Mouse (Mus musculus) myocyte (in vitro differentiated cells): Measurements from ENCODE around the gene Agpat3.

Experiments
- CEBPB ChIP-seq: IDR thresholded peaks from 2 replicates; pipeline ENCODE4 v1.6.1; 2011; ENCODE audit warnings: mild to moderate bottlenecking, moderate library complexity; ENCODE audit not compliant: poor library complexity, insufficient read depth, severe bottlenecking
- MYOG ChIP-seq, 3 experiments: IDR thresholded peaks; one replicate each; pipeline ENCODE4 v1.6.1; 2011; ENCODE audit warnings: control low read depth in 2 of 3, low read depth in 2 of 3, mild to moderate bottlenecking in 2 of 3; ENCODE audit not compliant: insufficient read length in 2 of 3, control insufficient read depth in 1 of 3, insufficient read depth in 1 of 3
- POLR2A ChIP-seq: IDR thresholded peaks from one replicate; pipeline ENCODE4 v1.6.1; 2011; ENCODE audit warnings: low read depth, mild to moderate bottlenecking, control low read depth, moderate library complexity; ENCODE audit not compliant: insufficient read length
- TCF12 ChIP-seq: IDR thresholded peaks from one replicate; pipeline ENCODE4 v1.6.1; 2011; ENCODE audit warnings: mild to moderate bottlenecking, control low read depth; ENCODE audit not compliant: poor library complexity, insufficient read depth, severe bottlenecking
- TCF3 ChIP-seq: IDR thresholded peaks from one replicate; pipeline ENCODE4 v1.6.1; 2011; ENCODE audit warnings: low read depth, control low read depth; ENCODE audit not compliant: insufficient read length
- USF1 ChIP-seq: IDR thresholded peaks from one replicate; pipeline ENCODE4 v1.6.1; 2011; ENCODE audit warnings: low read depth, mild to moderate bottlenecking, control low read depth, moderate library complexity

GRCm38 (mm10) chr10:78247206-78247605 is 105.1 kb downstream of the Agpat3 start:
- no peak for TF ChIP-seq TCF3
- TF ChIP-seq TCF12, result no peak
- no peak for TF ChIP-seq USF1
- no peak for TF ChIP-seq POLR2A
- no peak for TF ChIP-seq CEBPB
- TF ChIP-seq MYOG (IDR thresholded peaks at IDR 0.05; ENCODE audit: control insufficient read depth in 1 of 3, insufficient read depth in 1 of 3, insufficient read length in 2 of 3, low read depth in 2 of 3), result no peak
